8 mouse cellular contexts compared by ENCODE assay signal in genomic region chr1:151040945-151041649, GRCm38 (mm10). TPM values are rescaled to one million over a fixed set of nuclear protein-coding genes. Genes with fewer than 3 reads are reported as not detected.
DNase-seq lines count a peak whose midpoint lies in the region; ATAC-seq and TF ChIP-seq lines count a peak whose summit lies in the region.

No protein-coding gene starts in this region.

- H3K27me3 ChIP-seq in midbrain, embryonic 11.5 days (ENCODE audit: control insufficient read depth, insufficient read depth, low read length), result no peaks in the 10 kb centered on the region
- H3K27me3 ChIP-seq in midbrain, embryonic 16.5 days (ENCODE audit: control insufficient read depth, insufficient read depth, low read depth, low read length), result no peaks in the 10 kb centered on the region; the same call in 1 of the 2 replicates
- H3K27me3 ChIP-seq in hindbrain, postnatal 0 days (ENCODE audit: insufficient read depth, low read length), result no peaks in the 10 kb centered on the region; the same call in 1 of the 2 replicates
- H3K27me3 ChIP-seq in liver, embryonic 15.5 days, result no peaks in the 10 kb centered on the region
- no peaks in the 10 kb centered on the region for H3K27me3 ChIP-seq in stomach, embryonic 15.5 days (replicated peaks)
- no peaks in the 10 kb centered on the region for H3K27me3 ChIP-seq in cerebellum, adult 2 months (ENCODE audit: control insufficient read depth, insufficient read depth, low read length)

- no peak overlapping the region for H3K4me3 ChIP-seq in midbrain, embryonic 11.5 days (ENCODE audit: low read depth, low read length)
- H3K4me3 ChIP-seq in midbrain, embryonic 16.5 days (ENCODE audit: low read depth, low read length), result no peak overlapping the region
- no peak overlapping the region for H3K4me3 ChIP-seq in hindbrain, postnatal 0 days (ENCODE audit: low read length)
- H3K4me3 ChIP-seq in liver, embryonic 15.5 days (replicated peaks), result peak overlapping the region; percentile 21; the same call in 1 of the 2 replicates
- no peak overlapping the region for H3K4me3 ChIP-seq in stomach, embryonic 15.5 days (replicated peaks)
- no peak overlapping the region for H3K4me3 ChIP-seq in cerebellum, adult 2 months (replicated peaks; ENCODE audit: insufficient read depth, low read depth, low read length)

- no peak overlapping the region for H3K9ac ChIP-seq in midbrain, embryonic 11.5 days (ENCODE audit: low read length)
- no peak overlapping the region for H3K9ac ChIP-seq in midbrain, embryonic 16.5 days (ENCODE audit: low read depth, low read length)
- no peak overlapping the region for H3K9ac ChIP-seq in hindbrain, postnatal 0 days (replicated peaks; ENCODE audit: low read length)
- H3K9ac ChIP-seq in liver, embryonic 15.5 days, result no peak overlapping the region
- H3K9ac ChIP-seq in stomach, embryonic 15.5 days, result no peak overlapping the region

- DNase-seq in midbrain, embryonic 11.5 days (ENCODE audit: low spot score, missing footprints), result no peak
- no peak for DNase-seq in hindbrain, postnatal 0 days (ENCODE audit: low spot score)
- DNase-seq in right cerebral cortex, postnatal 4 days, result no peak
- no peak for DNase-seq in embryo, embryonic 10 days (ENCODE audit: low spot score)
- no peak for DNase-seq in cerebellum, adult 2 months

- H3K36me3 ChIP-seq in midbrain, embryonic 11.5 days (ENCODE audit: control insufficient read depth, insufficient read depth, low read length), result no peaks in the 10 kb centered on the region
- H3K36me3 ChIP-seq in midbrain, embryonic 16.5 days (ENCODE audit: control insufficient read depth, insufficient read depth, low read length), result no peaks in the 10 kb centered on the region
- no peaks in the 10 kb centered on the region for H3K36me3 ChIP-seq in hindbrain, postnatal 0 days (ENCODE audit: insufficient read depth, low read length)
- H3K36me3 ChIP-seq in liver, embryonic 15.5 days (replicated peaks), result no peaks in the 10 kb centered on the region
- no peaks in the 10 kb centered on the region for H3K36me3 ChIP-seq in stomach, embryonic 15.5 days

- no peak overlapping the region for H3K27ac ChIP-seq in midbrain, embryonic 11.5 days (ENCODE audit: low read depth, low read length)
- no peak overlapping the region for H3K27ac ChIP-seq in midbrain, embryonic 16.5 days (ENCODE audit: low read length)
- no peak overlapping the region for H3K27ac ChIP-seq in hindbrain, postnatal 0 days
- 0 out of 2 replicates have a peak overlapping the region, but pooled peaks have one; percentile 29 for H3K27ac ChIP-seq in liver, embryonic 15.5 days (replicated peaks)
- H3K27ac ChIP-seq in stomach, embryonic 15.5 days, result no peak overlapping the region
- no peak overlapping the region for H3K27ac ChIP-seq in cerebellum, adult 2 months (ENCODE audit: insufficient read depth, low read length)

- no peak overlapping the region for H3K4me2 ChIP-seq in midbrain, embryonic 11.5 days
- no peak overlapping the region for H3K4me2 ChIP-seq in midbrain, embryonic 16.5 days (ENCODE audit: low read length)
- H3K4me2 ChIP-seq in hindbrain, postnatal 0 days (ENCODE audit: low read depth, low read length), result 0 out of 2 replicates have a peak overlapping the region, but pooled peaks have one; percentile 18
- H3K4me2 ChIP-seq in liver, embryonic 15.5 days, result peak overlapping the region; percentile 52
- H3K4me2 ChIP-seq in stomach, embryonic 15.5 days, result peak overlapping the region; percentile 19

- TF ChIP-seq POLR2A in cerebellum, adult 2 months (IDR thresholded peaks at IDR 0.05; ENCODE audit: borderline replicate concordance, insufficient read depth, low read length), result no peak

- WGBS in midbrain, embryonic 11.5 days, result 54% methylated on average over 18 of the region's 18 CpGs
- 59% methylated on average over 18 of the region's 18 CpGs for WGBS in midbrain, embryonic 16.5 days
- WGBS in hindbrain, postnatal 0 days, result 46% methylated on average over 18 of the region's 18 CpGs
- 19% methylated on average over 18 of the region's 18 CpGs for WGBS in liver, embryonic 15.5 days (ENCODE audit: insufficient replicate concordance)
- WGBS in stomach, embryonic 15.5 days, result 30% methylated on average over 18 of the region's 18 CpGs
- 57% methylated on average over 18 of the region's 18 CpGs for WGBS in cerebellum, adult 2 months

- ATAC-seq in midbrain, embryonic 11.5 days (ENCODE audit: low FRiP score), result peak; percentile 26; the same call in 1 of the 2 replicates
- no peak for ATAC-seq in midbrain, embryonic 16.5 days
- ATAC-seq in hindbrain, postnatal 0 days, result no peak
- peak; percentile 66 for ATAC-seq in liver, embryonic 15.5 days (ENCODE audit: insufficient read depth)
- 0 out of 2 replicates have a peak, but pooled peaks have one; percentile 53 for ATAC-seq in stomach, embryonic 15.5 days (ENCODE audit: insufficient read depth, low FRiP score, low read depth)

- peaks cover 4% of the 10 kb centered on the region; the same call in 1 of the 2 replicates for H3K4me1 ChIP-seq in midbrain, embryonic 11.5 days (ENCODE audit: control insufficient read depth, insufficient read depth, low read length)
- no peaks in the 10 kb centered on the region for H3K4me1 ChIP-seq in midbrain, embryonic 16.5 days (ENCODE audit: control insufficient read depth, insufficient read depth, low read length)
- H3K4me1 ChIP-seq in hindbrain, postnatal 0 days (ENCODE audit: insufficient read depth, low read length), result no peaks in the 10 kb centered on the region
- peaks cover 11% of the 10 kb centered on the region for H3K4me1 ChIP-seq in liver, embryonic 15.5 days (replicated peaks)
- no peaks in the 10 kb centered on the region; the same call in 1 of the 2 replicates for H3K4me1 ChIP-seq in stomach, embryonic 15.5 days
- no peaks in the 10 kb centered on the region for H3K4me1 ChIP-seq in cerebellum, adult 2 months (ENCODE audit: control insufficient read depth, insufficient read depth, low read length)

- no peak for TF ChIP-seq CTCF in hindbrain, postnatal 0 days (IDR thresholded peaks at IDR 0.05; ENCODE audit: low read depth)
- TF ChIP-seq CTCF in cerebellum, adult 2 months (IDR thresholded peaks at IDR 0.05; ENCODE audit: borderline replicate concordance, insufficient read depth, low read depth, low read length), result no peak

- H3K9me3 ChIP-seq in midbrain, embryonic 11.5 days (ENCODE audit: control insufficient read depth, low read length), result no peaks in the 10 kb centered on the region
- H3K9me3 ChIP-seq in midbrain, embryonic 16.5 days (replicated peaks; ENCODE audit: control insufficient read depth, low read length, poor library complexity, severe bottlenecking), result no peaks in the 10 kb centered on the region
- no peaks in the 10 kb centered on the region for H3K9me3 ChIP-seq in hindbrain, postnatal 0 days (ENCODE audit: low read length)
- H3K9me3 ChIP-seq in liver, embryonic 15.5 days (replicated peaks), result no peaks in the 10 kb centered on the region
- no peaks in the 10 kb centered on the region for H3K9me3 ChIP-seq in stomach, embryonic 15.5 days

RNA-seq across cellular contexts. Expression of gene Hmcn1, which starts 47.9 kb away (rescaled TPM):
- 6.0 and 7.8 TPM in 2 replicates for polyA plus RNA-seq in midbrain, embryonic 11.5 days (2014; fragmentation: Nextera tagmentation; extraction: Ambion mirVana)
- polyA plus RNA-seq in midbrain, embryonic 16.5 days (2015; fragmentation: Nextera tagmentation; extraction: Ambion mirVana), result 1.2 and 2.0 TPM in 2 replicates
- total RNA-seq in hindbrain, postnatal 0 days (2014; rRNA removed), result 2.7 and 6.3 TPM in 2 replicates
- polyA plus RNA-seq in hindbrain, postnatal 0 days (2015; fragmentation: Nextera tagmentation; extraction: Ambion mirVana), result 0.80 and 1.2 TPM in 2 replicates
- polyA plus RNA-seq in liver, embryonic 15.5 days (2015; fragmentation: Nextera tagmentation; extraction: Ambion mirVana), result 1.7 and 2.0 TPM in 2 replicates
- polyA plus RNA-seq in stomach, embryonic 15.5 days (2015; fragmentation: Nextera tagmentation; extraction: Ambion mirVana), result 11.4 and 11.6 TPM in 2 replicates
- polyA plus RNA-seq in cerebellum, adult 2 months (2012; rRNA removed), result 5.3 and 6.0 TPM in 2 replicates

Comparison
In these comparisons a context has a peak if more than half of its experiments do, and no peak if none do; other contexts are left out.
1. ATAC-seq: peak in midbrain, embryonic 11.5 days (single experiment), liver, embryonic 15.5 days (single experiment) and stomach, embryonic 15.5 days (single experiment); none in midbrain, embryonic 16.5 days (single experiment) and hindbrain, postnatal 0 days (single experiment).
2. H3K4me2 ChIP-seq: peak in hindbrain, postnatal 0 days (single experiment), liver, embryonic 15.5 days (single experiment) and stomach, embryonic 15.5 days (single experiment); none in midbrain, embryonic 11.5 days (single experiment) and midbrain, embryonic 16.5 days (single experiment).